Mouse (Mus musculus) embryonic facial prominence, embryonic 15.5 days (tissue): ENCODE measurements around the gene Mb. TPM values are rescaled to one million over a fixed set of nuclear protein-coding genes. Genes with fewer than 3 reads are reported as not detected.

ENCODE experiments used
- ATAC-seq: fragments of 200-750 bp; cut with Nextera tagmentation; 2 replicates; pipeline ENCODE4 v1.8.0; 2017; ENCODE audit warnings: low read depth, moderate TSS enrichment; ENCODE audit not compliant: insufficient number of reproducible peaks, low FRiP score, low TSS enrichment
- H3K27ac ChIP-seq: fragments of 300-500 bp; sonication (generic); replicated peaks from 2 replicates; pipeline ENCODE4 v1.5.1; 2015; ENCODE audit warnings: mild to moderate bottlenecking, inconsistent platforms
- H3K27me3 ChIP-seq: fragments of 300-500 bp; sonication (generic); 2 replicates; pipeline ENCODE4 v1.6.1; 2015; ENCODE audit warnings: inconsistent platforms
- H3K36me3 ChIP-seq: fragments of 300-500 bp; sonication (generic); 2 replicates; pipeline ENCODE4 v1.6.1; 2015; ENCODE audit warnings: mild to moderate bottlenecking, inconsistent platforms
- H3K4me1 ChIP-seq: fragments of 300-500 bp; sonication (generic); 2 replicates; pipeline ENCODE4 v1.6.1; 2015; ENCODE audit warnings: inconsistent platforms
- H3K4me2 ChIP-seq: fragments of 300-500 bp; sonication (generic); replicated peaks from 2 replicates; pipeline ENCODE4 v1.6.1; 2015; ENCODE audit warnings: mild to moderate bottlenecking, inconsistent platforms
- H3K4me3 ChIP-seq: fragments of 300-500 bp; sonication (generic); replicated peaks from 2 replicates; pipeline ENCODE4 v1.5.1; 2015; ENCODE audit warnings: mild to moderate bottlenecking, inconsistent platforms
- H3K9ac ChIP-seq: fragments of 300-500 bp; sonication (generic); 2 replicates; pipeline ENCODE4 v1.6.1; 2015; ENCODE audit warnings: inconsistent platforms
- H3K9me3 ChIP-seq: fragments of 300-500 bp; sonication (generic); replicated peaks from 2 replicates; pipeline ENCODE4 v1.6.1; 2016; ENCODE audit warnings: inconsistent platforms
- WGBS: fragments of 180-500 bp; shearing (Covaris S2); methylation state at CpG from one replicate; pipeline ENCODE4 v1.1.7; 2015; 5-methylcytosine and 5-hydroxymethylcytosine counted together
- polyA plus RNA-seq: library from polyadenylated mRNA; unstranded; fragments of >200 nt; fragmentation: Nextera tagmentation; extraction: Ambion mirVana; gene quantifications from 2 replicates; pipeline ENCODE4 v1.2.1, GENCODE M21; 2015

Gene Mb
- polyA plus RNA-seq, 1 experiment from 2014 or later, result 5.8 TPM

- peak overlapping the region; percentile 59 for H3K27ac ChIP-seq
- no peak overlapping the region for H3K4me3 ChIP-seq
- 36% methylated on average over 5 of the region's 5 CpGs for WGBS
- H3K4me2 ChIP-seq, result no peak overlapping the region
- no peaks in the 10 kb centered on the region for H3K27me3 ChIP-seq
- no peak overlapping the region for H3K9ac ChIP-seq
- H3K36me3 ChIP-seq, result no peaks in the 10 kb centered on the region
- ATAC-seq, result no peak
- H3K9me3 ChIP-seq, result no peaks in the 10 kb centered on the region
- H3K4me1 ChIP-seq, result peaks cover 22% of the 10 kb centered on the region
These were observed 73.9 kb downstream of the Mb start for GRCm38 (mm10) chr15:76976619-76977018.

GRCm38 (mm10) chr15:76973855-76974651 is 76.4 kb downstream of the Mb start:
- Histone ChIP-seq H3K27ac (peak overlapping the region; percentile 91), H3K9ac (peak overlapping the region; percentile 51), H3K4me2 (peak overlapping the region; percentile 65), H3K4me3 (peak overlapping the region; percentile 51), H3K27me3 (no peaks in the 10 kb centered on the region), H3K4me1 (peaks cover 22% of the 10 kb centered on the region), H3K36me3 (no peaks in the 10 kb centered on the region), H3K9me3 (no peaks in the 10 kb centered on the region)
- peak; percentile 84 for ATAC-seq
- WGBS, result 3% methylated on average over 28 of the region's 31 CpGs

- H3K4me2 ChIP-seq, result no peak overlapping the region
- H3K4me1 ChIP-seq, result peaks cover 22% of the 10 kb centered on the region
- WGBS, result 23% methylated on average over 8 of the region's 8 CpGs
- 0 out of 2 replicates have a peak, but pooled peaks have one; percentile 12 for ATAC-seq
- no peak overlapping the region for H3K9ac ChIP-seq
- no peaks in the 10 kb centered on the region for H3K9me3 ChIP-seq
- H3K36me3 ChIP-seq, result no peaks in the 10 kb centered on the region
- H3K27ac ChIP-seq, result no peak overlapping the region
- H3K4me3 ChIP-seq, result peak overlapping the region; percentile 51; the same call in 1 of the 2 replicates
- H3K27me3 ChIP-seq, result no peaks in the 10 kb centered on the region
These were observed 77.1 kb downstream of the Mb start for GRCm38 (mm10) chr15:76973272-76973854.

GRCm38 (mm10) chr15:76972661-76973060 is 77.8 kb downstream of the Mb start:
- no peak overlapping the region for H3K9ac ChIP-seq
- H3K4me1 ChIP-seq, result peaks cover 22% of the 10 kb centered on the region
- no peak for ATAC-seq
- no peak overlapping the region for H3K4me3 ChIP-seq
- H3K27ac ChIP-seq, result no peak overlapping the region
- no peaks in the 10 kb centered on the region for H3K36me3 ChIP-seq
- 86% methylated on average over 4 of the region's 4 CpGs for WGBS
- H3K4me2 ChIP-seq, result no peak overlapping the region
- no peaks in the 10 kb centered on the region for H3K27me3 ChIP-seq
- H3K9me3 ChIP-seq, result no peaks in the 10 kb centered on the region

Other genes with a start within 250 kb of the Mb start
- 27.6 and 27.9 TPM in 2 replicates for gene Zfp251, start 179.2 kb downstream of the Mb start, polyA plus RNA-seq
- gene Zfp7, start 171.4 kb downstream of the Mb start, polyA plus RNA-seq, result 7.9 and 9.1 TPM in 2 replicates
- gene Gm49527, start 171.3 kb downstream of the Mb start, polyA plus RNA-seq, result 0.32 TPM in 1 of 2 replicates, not detected in the other
- gene Zfp647, start 125.2 kb downstream of the Mb start, polyA plus RNA-seq, result 13.0 and 14.8 TPM in 2 replicates
- gene 1110038F14Rik, start 102.2 kb downstream of the Mb start, polyA plus RNA-seq, result 78.1 and 79.7 TPM in 2 replicates
- 0.26 and 0.33 TPM in 2 replicates for gene Apol6, start 5.9 kb downstream of the Mb start, polyA plus RNA-seq